Mouse (Mus musculus): Measurements from ENCODE around the gene 1110051M20Rik. TPM values are rescaled to one million over a fixed set of nuclear protein-coding genes. Genes with fewer than 3 reads are reported as not detected.

1110051M20Rik gene
- polyA plus RNA-seq (2012), result 7.0 and 8.9 TPM in 2 replicates

GRCm38 (mm10) chr2:91444286-91444892 is at the start of gene 1110051M20Rik:
Gene 1110051M20Rik (minus strand): TSS chr2:91444704.

GRCm38 (mm10) chr2:91457259-91457655 is 12.8 kb upstream of the 1110051M20Rik start, which contains the start of gene Lrp4:
Gene Lrp4 (plus strand): TSS chr2:91457511.

GRCm38 (mm10) chr2:91264711-91265681 is 179.5 kb downstream of the 1110051M20Rik start, which contains the start of gene Arfgap2:
Gene Arfgap2 (plus strand): TSS chr2:91264974.

GRCm38 (mm10) chr2:91255661-91256150 is 188.8 kb downstream of the 1110051M20Rik start, which contains the start of gene Pacsin3:
Gene Pacsin3 (plus strand): TSS chr2:91255954.

GRCm38 (mm10) chr2:91236601-91237510 is 207.6 kb downstream of the 1110051M20Rik start, which contains the start of gene Ddb2:
Gene Ddb2 (minus strand): TSS chr2:91236982.

Other genes with a start within 250 kb of the 1110051M20Rik start
- gene Nr1h3, start 241.9 kb downstream of the 1110051M20Rik start, polyA plus RNA-seq (2012), result 1.9 TPM in 2 replicates
- 4.7 and 4.9 TPM in 2 replicates for gene Acp2, start 241.8 kb downstream of the 1110051M20Rik start, polyA plus RNA-seq (2012)
- 0.94 and 1.8 TPM in 2 replicates for gene Ddb2, start 207.7 kb downstream of the 1110051M20Rik start, polyA plus RNA-seq (2012)
- 0.18 and 0.63 TPM in 2 replicates for gene Pacsin3, start 188.8 kb downstream of the 1110051M20Rik start, polyA plus RNA-seq (2012)
- 41.2 and 43.3 TPM in 2 replicates for gene Arfgap2, start 179.7 kb downstream of the 1110051M20Rik start, polyA plus RNA-seq (2012)
- 2.2 and 2.5 TPM in 2 replicates for gene Lrp4, start 12.8 kb upstream of the 1110051M20Rik start, polyA plus RNA-seq (2012)
- 2.5 and 3.0 TPM in 2 replicates for gene Ckap5, start 82.1 kb upstream of the 1110051M20Rik start, polyA plus RNA-seq (2012)
- 0.02 and 0.10 TPM in 2 replicates for gene F2, start 191.7 kb upstream of the 1110051M20Rik start, polyA plus RNA-seq (2012)
- 19.7 and 25.3 TPM in 2 replicates for gene Zfp408, start 205.1 kb upstream of the 1110051M20Rik start, polyA plus RNA-seq (2012)
- 31.6 and 34.3 TPM in 2 replicates for gene Arhgap1, start 205.2 kb upstream of the 1110051M20Rik start, polyA plus RNA-seq (2012)

Measured in megakaryocyte-erythroid progenitor cell, adult 5 weeks (primary cell).